Mouse (Mus musculus) T-helper 17 cell (primary cell): Measurements from ENCODE around the gene Ndufs1.

ENCODE experiments used
- in situ Hi-C, 2 experiments: fragments of 300-600 bp; cut with MboI, MseI; formaldehyde crosslinking; loops; 1 replicate in 1 of 2; 2 replicates in 1 of 2; pipeline ENCODE4 v1.15.1; 2025; ENCODE audit warnings: high pct_unique_total_duplicates in 2 of 2

Ndufs1 gene

GRCm38 (mm10) chr1:63176604-63177421 lies at the start of gene Ndufs1, which contains the start of gene Eef1b2:
TSS of gene Ndufs1 (minus strand) at chr1:63176833.
TSS of gene Eef1b2 (plus strand) at chr1:63176825.
- in situ Hi-C loops, result loop anchor here in 1 of 2 experiments (10.0 to 25.0 kb wide), 2 partner anchors 1358 to 2010 kb away; partner anchors contain the start of genes Creb1, Idh1 and Pikfyve

- in situ Hi-C loops, result no loop called here
These were observed 49.3 kb upstream of the Ndufs1 start for GRCm38 (mm10) chr1:63225890-63226289.

GRCm38 (mm10) chr1:63225009-63225408 lies 48.4 kb upstream of the Ndufs1 start:
- in situ Hi-C loops, result no loop called here

GRCm38 (mm10) chr1:63219277-63219676 lies 42.6 kb upstream of the Ndufs1 start:
- in situ Hi-C loops, result loop anchor here in 1 of 2 experiments (10.0 kb wide), 1 partner anchor 1646 kb away; no protein-coding TSS in a partner anchor

GRCm38 (mm10) chr1:63214631-63215030 lies 38.0 kb upstream of the Ndufs1 start:
- in situ Hi-C loops, result loop anchor here in 1 of 2 experiments (10.0 kb wide), 1 partner anchor 1650 kb away; no protein-coding TSS in a partner anchor

- in situ Hi-C loops, result loop anchor here in 1 of 2 experiments (10.0 kb wide), 1 partner anchor 1651 kb away; no protein-coding TSS in a partner anchor
These were observed 37.6 kb upstream of the Ndufs1 start, which contains the start of gene Gpr1 for GRCm38 (mm10) chr1:63214271-63214558. TSS of gene Gpr1 (minus strand) at chr1:63214543.

- in situ Hi-C loops, result loop anchor here in 1 of 2 experiments (10.0 kb wide), 1 partner anchor 1651 kb away; no protein-coding TSS in a partner anchor
These were observed 37.0 kb upstream of the Ndufs1 start for GRCm38 (mm10) chr1:63213478-63214270.

- in situ Hi-C loops, result loop anchor here in 1 of 2 experiments (10.0 kb wide), 1 partner anchor 1655 kb away; no protein-coding TSS in a partner anchor
These were observed 33.4 kb upstream of the Ndufs1 start for GRCm38 (mm10) chr1:63209861-63210529.

GRCm38 (mm10) chr1:63207607-63208006 lies 31.0 kb upstream of the Ndufs1 start:
- in situ Hi-C loops, result no loop called here

GRCm38 (mm10) chr1:63204660-63205394 lies 28.2 kb upstream of the Ndufs1 start:
- in situ Hi-C loops, result no loop called here

- in situ Hi-C loops, result no loop called here
These were observed 27.5 kb upstream of the Ndufs1 start for GRCm38 (mm10) chr1:63203950-63204659.

GRCm38 (mm10) chr1:63203471-63203870 lies 26.8 kb upstream of the Ndufs1 start:
- in situ Hi-C loops, result no loop called here

- in situ Hi-C loops, result no loop called here
These were observed 25.0 kb upstream of the Ndufs1 start for GRCm38 (mm10) chr1:63201672-63202071.

GRCm38 (mm10) chr1:63200322-63200721 lies 23.7 kb upstream of the Ndufs1 start:
- in situ Hi-C loops, result no loop called here

- in situ Hi-C loops, result loop anchor here in 1 of 2 experiments (10.0 to 25.0 kb wide), 2 partner anchors 455 to 1988 kb away; partner anchors contain the start of genes Idh1 and Pikfyve
These were observed 22.8 kb upstream of the Ndufs1 start for GRCm38 (mm10) chr1:63199387-63199786.

GRCm38 (mm10) chr1:63195848-63196512 lies 19.3 kb upstream of the Ndufs1 start:
- in situ Hi-C loops, result loop anchor here in 1 of 2 experiments (10.0 to 25.0 kb wide), 2 partner anchors 451 to 1991 kb away; partner anchors contain the start of genes Idh1 and Pikfyve

GRCm38 (mm10) chr1:63192306-63193065 lies 15.9 kb upstream of the Ndufs1 start:
- in situ Hi-C loops, result loop anchor here in 1 of 2 experiments (10.0 to 25.0 kb wide), 2 partner anchors 448 to 1995 kb away; partner anchors contain the start of genes Idh1 and Pikfyve

GRCm38 (mm10) chr1:63190851-63191250 lies 14.2 kb upstream of the Ndufs1 start:
- in situ Hi-C loops, result loop anchor here in 1 of 2 experiments (10.0 to 25.0 kb wide), 2 partner anchors 446 to 1996 kb away; partner anchors contain the start of genes Idh1 and Pikfyve
